In genomic region chr13:37827263-37827995, GRCm38 (mm10) we compare ENCODE assay signal across 8 mouse cellular contexts. TPM values are rescaled to one million over a fixed set of nuclear protein-coding genes. Genes with fewer than 3 reads are reported as not detected.
DNase-seq lines count a peak whose midpoint lies in the region; ATAC-seq lines count a peak whose summit lies in the region.

No protein-coding gene starts in this region.

- ATAC-seq in forebrain, embryonic 11.5 days (replicated peaks; ENCODE audit: low FRiP score) = peak; percentile 65

- H3K4me2 ChIP-seq in forebrain, embryonic 11.5 days (ENCODE audit: low read depth, low read length, severe bottlenecking) = peak overlapping the region; percentile 94

- H3K36me3 ChIP-seq in forebrain, embryonic 11.5 days (ENCODE audit: control insufficient read depth, insufficient read depth, low read length) = no peaks in the 10 kb centered on the region
- no peaks in the 10 kb centered on the region for H3K36me3 ChIP-seq in midbrain, embryonic 10.5 days

- peak overlapping the region; percentile 71 for H3K9ac ChIP-seq in forebrain, embryonic 11.5 days (ENCODE audit: low read length)

- peaks cover 22% of the 10 kb centered on the region for H3K27me3 ChIP-seq in forebrain, embryonic 11.5 days (ENCODE audit: control insufficient read depth, insufficient read depth, low read length)
- H3K27me3 ChIP-seq in midbrain, embryonic 10.5 days (ENCODE audit: low read depth, poor library complexity, severe bottlenecking) = peaks cover 78% of the 10 kb centered on the region

- intact Hi-C loops in heart, postnatal 14 days (cut with DNase I) = loop anchor here (5.0 kb wide), 2 partner anchors 115 to 360 kb away; no protein-coding TSS in a partner anchor

- H3K9me3 ChIP-seq in forebrain, embryonic 11.5 days (ENCODE audit: control insufficient read depth, low read length) = no peaks in the 10 kb centered on the region
- H3K9me3 ChIP-seq in midbrain, embryonic 10.5 days (replicated peaks) = no peaks in the 10 kb centered on the region

- H3K4me1 ChIP-seq in forebrain, embryonic 11.5 days (replicated peaks; ENCODE audit: control insufficient read depth, insufficient read depth, low read length) = peaks cover 17% of the 10 kb centered on the region; the same call in 1 of the 2 replicates
- H3K4me1 ChIP-seq in midbrain, embryonic 10.5 days = peaks cover 74% of the 10 kb centered on the region

- peak overlapping the region; percentile 50; the same call in 1 of the 2 replicates for H3K27ac ChIP-seq in forebrain, embryonic 11.5 days (ENCODE audit: low read depth, low read length)
- H3K27ac ChIP-seq in midbrain, embryonic 10.5 days (replicated peaks) = peak overlapping the region; percentile 93

- under 1% methylated on average over 69 of the region's 69 CpGs for WGBS in forebrain, embryonic 11.5 days
- WGBS in midbrain, embryonic 10.5 days = under 1% methylated on average over 69 of the region's 69 CpGs

- peak; percentile 32 to 48 for DNase-seq in CD8-positive naive resting alpha-beta T cell, adult 2 months (ENCODE audit: low read depth in 2 of 2, low spot score in 2 of 2)
- peak; percentile 68 for DNase-seq in adipocyte (ENCODE audit: low spot score)
- DNase-seq in forebrain, embryonic 11.5 days (ENCODE audit: low spot score) = peak; percentile 82
- peak; percentile 78 to 81 for DNase-seq in heart, postnatal 14 days
- peak; percentile 79 to 86 for DNase-seq in kidney, postnatal 4 days
- DNase-seq in midbrain, embryonic 10.5 days (ENCODE audit: low spot score) = peak; percentile 79
- DNase-seq in spleen, adult 18-20 months = peak; percentile 68 to 76
- DNase-seq in frontal cortex, adult 2 months (ENCODE audit: extremely low spot score in 1 of 2, low spot score in 1 of 2) = no peak

- peak overlapping the region; percentile 73 for H3K4me3 ChIP-seq in forebrain, embryonic 11.5 days (ENCODE audit: low read depth, low read length)
- peak overlapping the region; percentile 89 for H3K4me3 ChIP-seq in midbrain, embryonic 10.5 days

RNA-seq across cellular contexts. Expression of gene Rreb1, which starts 49.2 kb away (rescaled TPM):
- 6.3 and 7.7 TPM in 2 replicates for polyA plus RNA-seq in forebrain, embryonic 11.5 days (2014; fragmentation: Nextera tagmentation; extraction: Ambion mirVana)
- 10 to 100 TPM; 50.4 to 54.5 TPM for total RNA-seq in heart, postnatal 14 days (2021)
- 4.5 and 4.8 TPM in 2 replicates for polyA plus RNA-seq in midbrain, embryonic 10.5 days (2016; fragmentation: Nextera tagmentation; extraction: Ambion mirVana)
- 35.6 and 38.2 TPM in 2 replicates for polyA plus RNA-seq in frontal cortex, adult 2 months (2012; rRNA removed)

Comparison
In these comparisons a context has a peak if more than half of its experiments do, and no peak if none do; other contexts are left out.
1. DNase-seq: peak in CD8-positive naive resting alpha-beta T cell, adult 2 months (2 of 2), adipocyte (single experiment), forebrain, embryonic 11.5 days (single experiment), heart, postnatal 14 days (2 of 2), kidney, postnatal 4 days (2 of 2), midbrain, embryonic 10.5 days (single experiment) and spleen, adult 18-20 months (2 of 2); none in frontal cortex, adult 2 months (0 of 2).